Mouse (Mus musculus) CH12.LX (cell line): Measurements from ENCODE around the gene Olfr129. TPM values are rescaled to one million over a fixed set of nuclear protein-coding genes. Genes with fewer than 3 reads are reported as not detected.

Experiments used
- DNase-seq: peaks from one replicate; pipeline ENCODE4 v3.0.0-alpha.2; 2013; ENCODE audit errors: extremely low read depth
- H3K27ac ChIP-seq: 2 replicates; pipeline ENCODE4 v1.5.1; 2012; ENCODE audit warnings: low read depth, mild to moderate bottlenecking, control low read depth, moderate library complexity; ENCODE audit not compliant: insufficient read depth
- H3K27me3 ChIP-seq: replicated peaks from 2 replicates; pipeline ENCODE3; 2012; ENCODE audit warnings: inconsistent platforms
- H3K36me3 ChIP-seq, 2 experiments: replicated peaks in 1 of 2; 2 replicates each; pipeline versions ENCODE3 to v1.6.1; 2012; ENCODE audit warnings: inconsistent platforms in 1 of 2, low read length in 1 of 2, mild to moderate bottlenecking in 1 of 2, mixed read lengths in 1 of 2, moderate library complexity in 1 of 2; ENCODE audit not compliant: control insufficient read depth in 1 of 2, insufficient read depth in 1 of 2
- H3K4me1 ChIP-seq, 2 experiments: 2 replicates each; pipeline ENCODE4 v1.6.1; 2012; ENCODE audit warnings: inconsistent platforms in 1 of 2, moderate library complexity in 1 of 2; ENCODE audit not compliant: insufficient read depth in 2 of 2, control insufficient read depth in 1 of 2
- H3K4me2 ChIP-seq: 2 replicates; pipeline ENCODE4 v1.6.1; 2012; ENCODE audit warnings: low read depth, mild to moderate bottlenecking, control low read depth; ENCODE audit not compliant: poor library complexity, insufficient read depth, severe bottlenecking
- H3K4me3 ChIP-seq, 3 experiments: fragments of 150-350 bp in 1 of 3; sonication (generic) in 1 of 3; replicated peaks in 1 of 3; 2 replicates each; pipeline versions ENCODE3 to v1.5.1; 2011 to 2012; ENCODE audit warnings: low read depth in 2 of 3, low read length in 2 of 3, mild to moderate bottlenecking in 2 of 3, moderate library complexity in 2 of 3, control low read depth in 1 of 3, improper control_type of control experiment in 1 of 3, inconsistent platforms in 1 of 3, mixed read lengths in 1 of 3; ENCODE audit not compliant: poor library complexity in 1 of 3
- H3K79me2 ChIP-seq: replicated peaks from 2 replicates; pipeline ENCODE4 v1.6.1; 2012; ENCODE audit warnings: mild to moderate bottlenecking, moderate library complexity; ENCODE audit not compliant: control insufficient read depth, poor library complexity, insufficient read depth, severe bottlenecking; ENCODE audit errors: extremely low read depth
- H3K9ac ChIP-seq: 2 replicates; pipeline ENCODE4 v1.6.1; 2012; ENCODE audit warnings: low read depth, mild to moderate bottlenecking, control low read depth, moderate library complexity; ENCODE audit not compliant: insufficient read depth
- H3K9me3 ChIP-seq: replicated peaks from 2 replicates; pipeline ENCODE3; 2012; ENCODE audit warnings: low read length, inconsistent platforms, mixed read lengths
- E2F4 ChIP-seq: IDR thresholded peaks from 2 replicates; pipeline ENCODE4 v1.6.1; 2011; ENCODE audit warnings: low read depth, low read length, improper control_type of control experiment; ENCODE audit not compliant: insufficient replicate concordance
- ELF1 ChIP-seq: IDR thresholded peaks from 2 replicates; pipeline ENCODE4 v1.6.1; 2014; ENCODE audit warnings: low read depth, mild to moderate bottlenecking, inconsistent platforms, low read length, improper control_type of control experiment
- ETS1 ChIP-seq: conservative IDR thresholded peaks from 2 replicates; pipeline ENCODE4 v1.6.1; 2012; ENCODE audit warnings: low read depth, mild to moderate bottlenecking, inconsistent platforms, low read length, improper control_type of control experiment, moderate library complexity
- HCFC1 ChIP-seq: IDR thresholded peaks from 2 replicates; pipeline ENCODE4 v1.6.1; 2012; ENCODE audit warnings: low read depth, mild to moderate bottlenecking, inconsistent platforms, low read length, improper control_type of control experiment
- IRF4 ChIP-seq: IDR thresholded peaks from 2 replicates; pipeline ENCODE4 v1.6.1; 2014; ENCODE audit warnings: low read depth, mild to moderate bottlenecking, inconsistent platforms, low read length, improper control_type of control experiment
- JUN ChIP-seq: IDR thresholded peaks from 2 replicates; pipeline ENCODE4 v1.6.1; 2011; ENCODE audit warnings: low read depth, mild to moderate bottlenecking, low read length, improper control_type of control experiment, moderate library complexity; ENCODE audit not compliant: insufficient read depth
- KAT2A ChIP-seq: IDR thresholded peaks from 2 replicates; pipeline ENCODE4 v1.6.1; 2012; ENCODE audit warnings: low read length, improper control_type of control experiment, inconsistent platforms; ENCODE audit not compliant: insufficient replicate concordance
- MAX ChIP-seq: IDR thresholded peaks from 2 replicates; pipeline ENCODE4 v1.6.1; 2011; ENCODE audit warnings: low read length, improper control_type of control experiment
- MAZ ChIP-seq: IDR thresholded peaks from 2 replicates; pipeline ENCODE4 v1.6.1; 2012; ENCODE audit warnings: low read depth, mild to moderate bottlenecking, inconsistent platforms, low read length, improper control_type of control experiment, moderate library complexity
- MXI1 ChIP-seq: IDR thresholded peaks from 2 replicates; pipeline ENCODE4 v1.6.1; 2011; ENCODE audit warnings: mild to moderate bottlenecking, low read depth, low read length, improper control_type of control experiment
- NELFE ChIP-seq: IDR thresholded peaks from 2 replicates; pipeline ENCODE4 v1.6.1; 2011; ENCODE audit warnings: low read depth, low read length, improper control_type of control experiment
- NRF1 ChIP-seq: IDR thresholded peaks from 2 replicates; pipeline ENCODE4 v1.6.1; 2014; ENCODE audit warnings: low read depth, mild to moderate bottlenecking, inconsistent platforms, low read length, improper control_type of control experiment, moderate library complexity
- POLR2AphosphoS2 ChIP-seq: IDR thresholded peaks from 2 replicates; pipeline ENCODE4 v1.6.1; 2011; ENCODE audit warnings: low read depth, low read length, improper control_type of control experiment
- RAD21 ChIP-seq: IDR thresholded peaks from 2 replicates; pipeline ENCODE4 v1.6.1; 2011; ENCODE audit warnings: low read depth, mild to moderate bottlenecking, low read length, improper control_type of control experiment, moderate library complexity
- RCOR1 ChIP-seq: conservative IDR thresholded peaks from 2 replicates; pipeline ENCODE4 v1.6.1; 2012; ENCODE audit warnings: low read depth, mild to moderate bottlenecking, inconsistent platforms, low read length, improper control_type of control experiment
- TBP ChIP-seq: conservative IDR thresholded peaks from 2 replicates; pipeline ENCODE4 v1.6.1; 2011; ENCODE audit warnings: low read depth, low read length, improper control_type of control experiment
- TCF12 ChIP-seq: IDR thresholded peaks from 2 replicates; pipeline ENCODE4 v1.6.1; 2014; ENCODE audit warnings: low read depth, mild to moderate bottlenecking, inconsistent platforms, low read length, improper control_type of control experiment
- USF1 ChIP-seq: IDR thresholded peaks from 2 replicates; pipeline ENCODE4 v1.6.1; 2014; ENCODE audit warnings: low read depth, mild to moderate bottlenecking, inconsistent platforms, low read length, improper control_type of control experiment
- USF2 ChIP-seq: conservative IDR thresholded peaks from 2 replicates; pipeline ENCODE4 v1.6.1; 2011; ENCODE audit warnings: low read depth, low read length, improper control_type of control experiment
- ZC3H11A ChIP-seq: IDR thresholded peaks from 2 replicates; pipeline ENCODE4 v1.6.1; 2012; ENCODE audit warnings: low read depth, mild to moderate bottlenecking, inconsistent platforms, low read length, improper control_type of control experiment
- ZMIZ1 ChIP-seq: IDR thresholded peaks from 2 replicates; pipeline ENCODE4 v1.6.1; 2012; ENCODE audit warnings: low read depth, mild to moderate bottlenecking, inconsistent platforms, low read length, improper control_type of control experiment
- ZNF384 ChIP-seq: IDR thresholded peaks from 2 replicates; pipeline ENCODE4 v1.6.1; 2012; ENCODE audit warnings: low read depth, low read length, improper control_type of control experiment, inconsistent platforms
- dilution Hi-C: fragments of 300-500 bp; cut with MboI; formaldehyde crosslinking; loops from 2 replicates; pipeline ENCODE4 v1.14.3; 2020; ENCODE audit warnings: low sequenced_read_pairs; ENCODE audit not compliant: extremely low pct_unique_long_range_greater_than_20kb, extremely low pct_ligation_motif_present
- in situ Hi-C: fragments of 300-500 bp; cut with MboI; formaldehyde crosslinking; loops from 3 replicates; pipeline ENCODE4 v1.14.3; 2019; ENCODE audit warnings: low sequenced_read_pairs, low pct_ligation_motif_present, low pct_unique_long_range_greater_than_20kb, mixed read lengths
- polyA plus RNA-seq: library from polyadenylated mRNA; unstranded; fragments of >175 nt; gene quantifications from 2 replicates; pipeline ENCODE4 v1.2.1, GENCODE M21; 2012; ENCODE audit warnings: low read depth; ENCODE audit not compliant: insufficient read length
- total RNA-seq, 2 experiments: library from RNA; depleted of rRNA; stranded (reverse); fragments of 300-350 nt in 1 of 2; fragments of >200 nt in 1 of 2; gene quantifications; 2 replicates each; pipeline ENCODE4 v1.2.3; 2012 to 2014

The Olfr129 gene
- total RNA-seq (2012; rRNA removed) (not detected in 2 replicates), total RNA-seq (2014; rRNA removed) (not detected in 2 replicates), polyA plus RNA-seq (not detected in 2 replicates)

DNA sequence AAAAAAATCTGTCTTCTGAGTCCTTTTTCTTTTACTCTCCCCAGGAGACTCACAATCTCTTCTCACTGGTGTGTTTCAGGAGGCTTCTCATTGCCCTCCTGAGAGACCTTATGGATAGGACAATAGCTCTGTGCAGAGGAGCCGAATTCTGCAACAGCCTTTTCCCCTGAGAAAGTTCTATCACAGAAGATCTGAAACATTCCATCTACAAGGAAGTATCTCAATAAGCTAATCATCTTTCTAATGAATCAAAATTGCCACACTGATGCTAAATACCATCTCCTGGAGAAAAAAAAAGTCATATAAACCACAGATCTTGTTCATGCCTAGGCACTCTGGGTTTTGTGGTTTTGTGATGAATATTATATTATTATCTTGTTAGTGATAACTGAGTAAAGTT, at the start of gene Olfr129:
Gene Olfr129, minus strand, starts transcription at position 101 of the 400 bp plus-strand sequence.
- Histone ChIP-seq H3K4me2 (no peak within 1 kb of the TSS), H3K27me3 (no peaks in the 10 kb centered on the region), H3K4me1 (no peaks in the 10 kb centered on the region), H3K4me3 (no peak within 1 kb of the TSS), H3K79me2 (no peaks in the 10 kb centered on the region), H3K27ac (no peak within 1 kb of the TSS), H3K36me3 (no peaks in the 10 kb centered on the region), H3K9me3 (peaks cover 11% of the 10 kb centered on the region), H3K9ac (no peak within 1 kb of the TSS)
- DNase-seq, result no peak
- TF ChIP-seq NRF1 (no peak), MXI1 (no peak), MAZ (no peak), NELFE (no peak), MAX (no peak), ZNF384 (no peak), ZC3H11A (no peak)
- dilution Hi-C loops (no loop called here), in situ Hi-C loops (no loop called here)

DNA sequence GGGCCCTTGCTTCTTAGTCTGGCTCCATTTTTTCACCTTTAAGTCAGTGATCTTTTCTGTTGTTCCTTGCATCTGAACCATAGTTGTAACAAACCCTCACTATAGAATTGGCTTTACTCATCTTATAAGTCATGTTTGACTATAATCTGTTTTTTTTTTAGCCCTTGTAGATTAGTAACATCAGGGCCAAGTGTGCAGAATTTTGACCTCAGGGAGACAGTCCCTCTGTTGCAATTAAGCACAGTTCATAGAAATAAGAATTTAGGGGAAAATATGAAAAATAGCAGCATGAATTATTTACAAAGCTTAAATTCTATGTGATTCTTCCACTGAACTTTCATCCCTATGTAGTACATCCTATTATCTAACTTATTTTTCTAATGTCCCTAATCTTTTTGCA, 28.7 kb upstream of the Olfr129 start, which contains the start of gene Olfr131:
Gene Olfr131, minus strand, starts transcription at position 101 of the 400 bp plus-strand sequence.
- H3K79me2 ChIP-seq, result no peaks in the 10 kb centered on the region
- no peaks in the 10 kb centered on the region for H3K36me3 ChIP-seq
- in situ Hi-C loops (no loop called here), dilution Hi-C loops (no loop called here)
- H3K9me3 ChIP-seq, result peaks cover 17% of the 10 kb centered on the region
- H3K27ac ChIP-seq, result no peak within 1 kb of the TSS
- no peaks in the 10 kb centered on the region for H3K27me3 ChIP-seq
- no peaks in the 10 kb centered on the region for H3K4me1 ChIP-seq
- H3K4me3 ChIP-seq, result no peak within 1 kb of the TSS
- H3K4me2 ChIP-seq, result no peak within 1 kb of the TSS
- no peak within 1 kb of the TSS for H3K9ac ChIP-seq
- TF ChIP-seq POLR2AphosphoS2 (no peak), MAZ (no peak), RCOR1 (no peak), JUN (no peak), KAT2A (no peak), ZMIZ1 (no peak), USF2 (no peak), NELFE (no peak), HCFC1 (no peak), USF1 (no peak), IRF4 (no peak), TCF12 (no peak), ELF1 (no peak), E2F4 (no peak), TBP (no peak), ZC3H11A (no peak), ZNF384 (no peak), ETS1 (no peak), RAD21 (no peak)
- no peak for DNase-seq
